Mouse (Mus musculus): ENCODE results near the gene Kank3. TPM values are rescaled to one million over a fixed set of nuclear protein-coding genes. Genes with fewer than 3 reads are reported as not detected.

Gene Kank3
- total RNA-seq, 2 experiments from 2014 or later, result 2.7 to 5.0 TPM

GRCm38 (mm10) chr17:33844196-33844595, 33.9 kb downstream of the Kank3 start:
- ATAC-seq (replicated peaks; ENCODE audit: low FRiP score, poor library complexity, severe bottlenecking), result no peak

- no peak for ATAC-seq (replicated peaks; ENCODE audit: low FRiP score, poor library complexity, severe bottlenecking)
Observed at GRCm38 (mm10) chr17:33848139-33848538, 37.8 kb downstream of the Kank3 start.

- ATAC-seq (replicated peaks; ENCODE audit: low FRiP score, poor library complexity, severe bottlenecking), result no peak
Observed at GRCm38 (mm10) chr17:33851331-33851730, 41.0 kb downstream of the Kank3 start.

- no peak for ATAC-seq (replicated peaks; ENCODE audit: low FRiP score, poor library complexity, severe bottlenecking)
Observed at GRCm38 (mm10) chr17:33857816-33858215, 47.5 kb downstream of the Kank3 start.

- peak; percentile 73 for ATAC-seq (replicated peaks; ENCODE audit: low FRiP score, poor library complexity, severe bottlenecking)
Observed at GRCm38 (mm10) chr17:33865330-33866030, 55.2 kb downstream of the Kank3 start.

Other genes with a start within 250 kb of the Kank3 start
- 31.4 and 36.5 TPM in 2 replicates for gene Zfp414, start 181.4 kb upstream of the Kank3 start, total RNA-seq (2015; ENCODE audit: low replicate concordance)
- 22.3 and 28.9 TPM in 2 replicates for gene Zfp414, start 181.4 kb upstream of the Kank3 start, total RNA-seq (2017; ENCODE audit: low replicate concordance)
- 5.4 and 7.6 TPM in 2 replicates for gene Pram1, start 172.5 kb upstream of the Kank3 start, total RNA-seq (2015; ENCODE audit: low replicate concordance)
- gene Pram1, start 172.5 kb upstream of the Kank3 start, total RNA-seq (2017; ENCODE audit: low replicate concordance), result 5.4 and 12.7 TPM in 2 replicates
- gene Hnrnpm, start 123.7 kb upstream of the Kank3 start, total RNA-seq (2015; ENCODE audit: low replicate concordance), result 585 and 697 TPM in 2 replicates
- gene Hnrnpm, start 123.7 kb upstream of the Kank3 start, total RNA-seq (2017; ENCODE audit: low replicate concordance), result 520 and 703 TPM in 2 replicates
- gene March2, start 91.8 kb upstream of the Kank3 start, total RNA-seq (2015; ENCODE audit: low replicate concordance), result 409 and 494 TPM in 2 replicates
- 312 and 414 TPM in 2 replicates for gene March2, start 91.8 kb upstream of the Kank3 start, total RNA-seq (2017; ENCODE audit: low replicate concordance)
- 59.1 and 87.6 TPM in 2 replicates for gene Rab11b, start 50.0 kb upstream of the Kank3 start, total RNA-seq (2015; ENCODE audit: low replicate concordance)
- 42.6 and 46.8 TPM in 2 replicates for gene Rab11b, start 50.0 kb upstream of the Kank3 start, total RNA-seq (2017; ENCODE audit: low replicate concordance)
- 0.36 and 0.84 TPM in 2 replicates for gene Angptl4, start 28.7 kb upstream of the Kank3 start, total RNA-seq (2015; ENCODE audit: low replicate concordance)
- 0.77 TPM in 1 of 2 replicates, not detected in the other for gene Angptl4, start 28.7 kb upstream of the Kank3 start, total RNA-seq (2017; ENCODE audit: low replicate concordance)
- 383 and 392 TPM in 2 replicates for gene Rps28, start 14.0 kb downstream of the Kank3 start, total RNA-seq (2015; ENCODE audit: low replicate concordance)
- gene Rps28, start 14.0 kb downstream of the Kank3 start, total RNA-seq (2017; ENCODE audit: low replicate concordance), result 429 and 508 TPM in 2 replicates
- 95.5 and 109 TPM in 2 replicates for gene Ndufa7, start 14.1 kb downstream of the Kank3 start, total RNA-seq (2015; ENCODE audit: low replicate concordance)
- 42.4 and 46.1 TPM in 2 replicates for gene Ndufa7, start 14.1 kb downstream of the Kank3 start, total RNA-seq (2017; ENCODE audit: low replicate concordance)
- gene Cd320, start 32.6 kb downstream of the Kank3 start, total RNA-seq (2015; ENCODE audit: low replicate concordance), result 2.9 TPM in 1 of 2 replicates, not detected in the other
- 0.39 TPM in 1 of 2 replicates, not detected in the other for gene Cd320, start 32.6 kb downstream of the Kank3 start, total RNA-seq (2017; ENCODE audit: low replicate concordance)
- gene Gm7029, start 63.3 kb downstream of the Kank3 start, total RNA-seq (2015; ENCODE audit: low replicate concordance), result not detected in 2 replicates
- not detected in 2 replicates for gene Gm7029, start 63.3 kb downstream of the Kank3 start, total RNA-seq (2017; ENCODE audit: low replicate concordance)
- gene Kifc1, start 80.1 kb downstream of the Kank3 start, total RNA-seq (2015; ENCODE audit: low replicate concordance), result 89.3 and 150 TPM in 2 replicates
- 479 and 506 TPM in 2 replicates for gene Kifc1, start 80.1 kb downstream of the Kank3 start, total RNA-seq (2017; ENCODE audit: low replicate concordance)
- not detected in 2 replicates for gene Platr17, start 94.6 kb downstream of the Kank3 start, total RNA-seq (2015; ENCODE audit: low replicate concordance)
- not detected in 2 replicates for gene Platr17, start 94.6 kb downstream of the Kank3 start, total RNA-seq (2017; ENCODE audit: low replicate concordance)
- 18.0 and 23.9 TPM in 2 replicates for gene Daxx, start 98.9 kb downstream of the Kank3 start, total RNA-seq (2015; ENCODE audit: low replicate concordance)
- 23.4 and 29.3 TPM in 2 replicates for gene Daxx, start 98.9 kb downstream of the Kank3 start, total RNA-seq (2017; ENCODE audit: low replicate concordance)
- gene Tapbp, start 105.4 kb downstream of the Kank3 start, total RNA-seq (2015; ENCODE audit: low replicate concordance), result 86.1 and 88.4 TPM in 2 replicates
- 88.8 and 97.2 TPM in 2 replicates for gene Tapbp, start 105.4 kb downstream of the Kank3 start, total RNA-seq (2017; ENCODE audit: low replicate concordance)
- gene Zbtb22, start 105.4 kb downstream of the Kank3 start, total RNA-seq (2015; ENCODE audit: low replicate concordance), result 11.7 and 23.8 TPM in 2 replicates
- 20.3 and 28.8 TPM in 2 replicates for gene Zbtb22, start 105.4 kb downstream of the Kank3 start, total RNA-seq (2017; ENCODE audit: low replicate concordance)
- gene Rgl2, start 119.0 kb downstream of the Kank3 start, total RNA-seq (2015; ENCODE audit: low replicate concordance), result 8.6 and 13.4 TPM in 2 replicates
- gene Rgl2, start 119.0 kb downstream of the Kank3 start, total RNA-seq (2017; ENCODE audit: low replicate concordance), result 11.3 and 29.0 TPM in 2 replicates
- 52.0 and 68.1 TPM in 2 replicates for gene Pfdn6, start 129.8 kb downstream of the Kank3 start, total RNA-seq (2015; ENCODE audit: low replicate concordance)
- gene Pfdn6, start 129.8 kb downstream of the Kank3 start, total RNA-seq (2017; ENCODE audit: low replicate concordance), result 40.0 and 109 TPM in 2 replicates
- 3.6 and 11.3 TPM in 2 replicates for gene Wdr46, start 130.1 kb downstream of the Kank3 start, total RNA-seq (2015; ENCODE audit: low replicate concordance)
- 4.6 and 8.2 TPM in 2 replicates for gene Wdr46, start 130.1 kb downstream of the Kank3 start, total RNA-seq (2017; ENCODE audit: low replicate concordance)
- not detected in 2 replicates for gene B3galt4, start 141.0 kb downstream of the Kank3 start, total RNA-seq (2015; ENCODE audit: low replicate concordance)
- 0.26 and 2.8 TPM in 2 replicates for gene B3galt4, start 141.0 kb downstream of the Kank3 start, total RNA-seq (2017; ENCODE audit: low replicate concordance)
- gene Vps52, start 145.3 kb downstream of the Kank3 start, total RNA-seq (2015; ENCODE audit: low replicate concordance), result 8.0 and 18.4 TPM in 2 replicates
- 11.5 and 17.8 TPM in 2 replicates for gene Vps52, start 145.3 kb downstream of the Kank3 start, total RNA-seq (2017; ENCODE audit: low replicate concordance)
- 779 and 808 TPM in 2 replicates for gene Rps18, start 145.5 kb downstream of the Kank3 start, total RNA-seq (2015; ENCODE audit: low replicate concordance)
- 194 and 380 TPM in 2 replicates for gene Rps18, start 145.5 kb downstream of the Kank3 start, total RNA-seq (2017; ENCODE audit: low replicate concordance)
- 315 and 400 TPM in 2 replicates for gene H2-K1, start 189.8 kb downstream of the Kank3 start, total RNA-seq (2015; ENCODE audit: low replicate concordance)
- gene H2-K1, start 189.8 kb downstream of the Kank3 start, total RNA-seq (2017; ENCODE audit: low replicate concordance), result 167 and 182 TPM in 2 replicates
- gene Ring1, start 214.2 kb downstream of the Kank3 start, total RNA-seq (2015; ENCODE audit: low replicate concordance), result 1.3 and 2.5 TPM in 2 replicates
- 1.9 and 2.0 TPM in 2 replicates for gene Ring1, start 214.2 kb downstream of the Kank3 start, total RNA-seq (2017; ENCODE audit: low replicate concordance)
- 40.4 and 50.3 TPM in 2 replicates for gene H2-Ke6, start 217.5 kb downstream of the Kank3 start, total RNA-seq (2015; ENCODE audit: low replicate concordance)
- gene H2-Ke6, start 217.5 kb downstream of the Kank3 start, total RNA-seq (2017; ENCODE audit: low replicate concordance), result 10.8 and 14.9 TPM in 2 replicates
- 2.5 and 8.6 TPM in 2 replicates for gene Slc39a7, start 221.2 kb downstream of the Kank3 start, total RNA-seq (2015; ENCODE audit: low replicate concordance)
- gene Slc39a7, start 221.2 kb downstream of the Kank3 start, total RNA-seq (2017; ENCODE audit: low replicate concordance), result 18.9 and 20.7 TPM in 2 replicates
- 5.4 and 8.4 TPM in 2 replicates for gene Rxrb, start 221.3 kb downstream of the Kank3 start, total RNA-seq (2015; ENCODE audit: low replicate concordance)
- 11.5 and 14.5 TPM in 2 replicates for gene Rxrb, start 221.3 kb downstream of the Kank3 start, total RNA-seq (2017; ENCODE audit: low replicate concordance)
- 0.36 and 0.42 TPM in 2 replicates for gene Col11a2, start 228.9 kb downstream of the Kank3 start, total RNA-seq (2015; ENCODE audit: low replicate concordance)
- 2.1 and 2.9 TPM in 2 replicates for gene Col11a2, start 228.9 kb downstream of the Kank3 start, total RNA-seq (2017; ENCODE audit: low replicate concordance)